Mouse (Mus musculus): ENCODE data around the gene Sbds. TPM values are rescaled to one million over a fixed set of nuclear protein-coding genes. Genes with fewer than 3 reads are reported as not detected.

Gene Sbds
- polyA plus RNA-seq (2014; fragmentation: Illumina TruSeq; extraction: RNeasy Lipid Tissue Mini Kit (QIAGEN cat#74804); ENCODE audit: low read depth, low replicate concordance) = 94.9 TPM

GRCm38 (mm10) chr5:130255017-130255720, at the start of gene Sbds, which contains the start of gene Tyw1:
Sbds (minus strand) TSS chr5:130255530.
Tyw1 (plus strand) TSS chr5:130255619.

DNA sequence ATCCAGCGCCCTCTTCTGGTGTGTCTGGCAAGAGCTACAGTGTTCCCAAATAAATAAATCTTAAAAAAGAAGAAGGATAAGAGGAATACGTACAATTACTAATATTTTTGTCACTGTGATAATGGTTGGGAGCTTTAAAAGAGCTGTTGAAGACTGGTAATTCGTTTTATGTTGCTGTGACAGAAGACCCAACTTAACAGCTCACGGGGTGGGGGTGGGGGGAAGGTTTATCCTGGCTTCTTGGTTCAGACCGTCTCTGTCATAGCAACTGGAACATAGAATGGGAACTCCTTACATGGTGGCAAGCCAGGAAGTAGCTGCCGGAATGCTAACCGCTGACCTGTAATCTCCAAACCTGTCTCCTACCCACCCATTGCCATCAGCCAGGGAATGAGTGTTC, 38.5 kb downstream of the Sbds start, which contains the start of gene Tmem248:
Gene Tmem248, plus strand, starts transcription at position 301 of the 400 bp plus-strand sequence.

Other genes starting within 250 kb of the Sbds start
- gene Asl, start 226.3 kb downstream of the Sbds start, polyA plus RNA-seq (2014; fragmentation: Illumina TruSeq; extraction: RNeasy Lipid Tissue Mini Kit (QIAGEN cat#74804); ENCODE audit: low read depth, low replicate concordance) = 2.2 TPM
- 56.2 TPM for gene Crcp, start 226.2 kb downstream of the Sbds start, polyA plus RNA-seq (2014; fragmentation: Illumina TruSeq; extraction: RNeasy Lipid Tissue Mini Kit (QIAGEN cat#74804); ENCODE audit: low read depth, low replicate concordance)
- gene Tpst1, start 182.2 kb downstream of the Sbds start, polyA plus RNA-seq (2014; fragmentation: Illumina TruSeq; extraction: RNeasy Lipid Tissue Mini Kit (QIAGEN cat#74804); ENCODE audit: low read depth, low replicate concordance) = 59.1 TPM
- 9.5 TPM for gene Kctd7, start 110.7 kb downstream of the Sbds start, polyA plus RNA-seq (2014; fragmentation: Illumina TruSeq; extraction: RNeasy Lipid Tissue Mini Kit (QIAGEN cat#74804); ENCODE audit: low read depth, low replicate concordance)
- gene Rabgef1, start 83.7 kb downstream of the Sbds start, polyA plus RNA-seq (2014; fragmentation: Illumina TruSeq; extraction: RNeasy Lipid Tissue Mini Kit (QIAGEN cat#74804); ENCODE audit: low read depth, low replicate concordance) = 11.9 TPM
- 62.2 TPM for gene Tmem248, start 38.4 kb downstream of the Sbds start, polyA plus RNA-seq (2014; fragmentation: Illumina TruSeq; extraction: RNeasy Lipid Tissue Mini Kit (QIAGEN cat#74804); ENCODE audit: low read depth, low replicate concordance)
- 2.2 TPM for gene Tyw1, start 89 bp upstream of the Sbds start, polyA plus RNA-seq (2014; fragmentation: Illumina TruSeq; extraction: RNeasy Lipid Tissue Mini Kit (QIAGEN cat#74804); ENCODE audit: low read depth, low replicate concordance)
- gene Caln1, start 113.9 kb upstream of the Sbds start, polyA plus RNA-seq (2014; fragmentation: Illumina TruSeq; extraction: RNeasy Lipid Tissue Mini Kit (QIAGEN cat#74804); ENCODE audit: low read depth, low replicate concordance) = 0.29 TPM
- 1.0 TPM for gene A330070K13Rik, start 129.1 kb upstream of the Sbds start, polyA plus RNA-seq (2014; fragmentation: Illumina TruSeq; extraction: RNeasy Lipid Tissue Mini Kit (QIAGEN cat#74804); ENCODE audit: low read depth, low replicate concordance)